Mouse (Mus musculus) kidney, adult 2 months (tissue): ENCODE measurements around the gene Golph3. TPM values are rescaled to one million over a fixed set of nuclear protein-coding genes. Genes with fewer than 3 reads are reported as not detected.

Experiments used
- DNase-seq: peaks from one replicate; pipeline ENCODE4 v3.0.0; 2021
- H3K27ac ChIP-seq: fragments of 200-500 bp; 2 replicates; pipeline ENCODE4 v1.5.1; 2012; ENCODE audit warnings: low read depth, low read length, control low read depth, inconsistent platforms; ENCODE audit not compliant: insufficient read depth
- H3K27me3 ChIP-seq: fragments of 200-500 bp; replicated peaks from 2 replicates; pipeline ENCODE4 v1.6.1; 2012; ENCODE audit warnings: mild to moderate bottlenecking, moderate library complexity, low read length, inconsistent platforms; ENCODE audit not compliant: control insufficient read depth, insufficient read depth
- H3K36me3 ChIP-seq: fragments of 200-500 bp; 2 replicates; pipeline ENCODE4 v1.6.1; 2012; ENCODE audit warnings: mild to moderate bottlenecking, moderate library complexity, low read length, inconsistent platforms; ENCODE audit not compliant: control insufficient read depth, insufficient read depth
- H3K4me1 ChIP-seq: fragments of 200-500 bp; 2 replicates; pipeline ENCODE4 v1.6.1; 2011; ENCODE audit warnings: low read length; ENCODE audit not compliant: control insufficient read depth, insufficient read depth
- H3K4me3 ChIP-seq: fragments of 200-500 bp; 2 replicates; pipeline ENCODE4 v1.5.1; 2011; ENCODE audit warnings: mild to moderate bottlenecking, low read depth, low read length, control low read depth; ENCODE audit not compliant: insufficient read depth
- CTCF ChIP-seq: fragments of 200-500 bp; conservative IDR thresholded peaks from 2 replicates; pipeline ENCODE4 v1.5.1; 2011; ENCODE audit warnings: low read depth, mild to moderate bottlenecking, control low read depth, low read length, moderate library complexity, mixed read lengths; ENCODE audit not compliant: insufficient read depth, insufficient read length
- POLR2A ChIP-seq: fragments of 200-500 bp; IDR thresholded peaks from one replicate; pipeline ENCODE4 v1.6.1; 2011; ENCODE audit warnings: low read depth, low read length, control low read depth
- WGBS: fragments of 180-500 bp; shearing (Covaris S2); methylation state at CpG from one replicate; pipeline ENCODE4 v1.1.7; 2018; 5-methylcytosine and 5-hydroxymethylcytosine counted together
- polyA plus RNA-seq: library from polyadenylated mRNA; depleted of rRNA; stranded (reverse); fragments of >200 nt; gene quantifications from 2 replicates; pipeline ENCODE4 v1.2.3, GENCODE M21; 2012

Golph3 gene
- polyA plus RNA-seq, 1 experiment, result 73.6 TPM

DNA sequence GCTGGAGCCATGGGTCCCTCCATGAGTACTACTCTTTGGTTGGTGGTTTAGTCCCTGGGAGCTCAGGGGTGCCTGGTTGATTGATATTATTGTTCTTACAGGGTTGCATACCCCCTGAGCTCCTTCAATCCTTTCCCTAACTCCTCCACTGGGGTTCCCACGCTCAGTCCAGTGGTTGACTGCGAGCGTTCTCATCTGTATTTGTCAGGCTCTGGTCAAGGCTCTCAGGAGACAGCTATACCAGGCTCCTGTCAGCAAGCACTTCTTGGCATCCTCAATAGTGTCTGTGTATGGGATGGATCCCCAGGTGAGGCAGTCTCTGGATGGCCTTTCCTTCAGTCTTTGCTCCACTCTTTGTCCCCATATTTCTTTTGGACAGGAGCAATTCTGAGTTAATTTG lies 25.7 kb downstream of the Golph3 start:
- Histone ChIP-seq H3K4me1 (peaks cover 15% of the 10 kb centered on the region; the same call in 1 of the 2 replicates), H3K27me3 (no peaks in the 10 kb centered on the region), H3K4me3 (no peak overlapping the region), H3K36me3 (peaks cover 5% of the 10 kb centered on the region), H3K27ac (no peak overlapping the region)
- WGBS, result 97% methylated on average over 3 of the region's 3 CpGs
- no peak for DNase-seq
- TF ChIP-seq CTCF (no peak), POLR2A (no peak)

DNA sequence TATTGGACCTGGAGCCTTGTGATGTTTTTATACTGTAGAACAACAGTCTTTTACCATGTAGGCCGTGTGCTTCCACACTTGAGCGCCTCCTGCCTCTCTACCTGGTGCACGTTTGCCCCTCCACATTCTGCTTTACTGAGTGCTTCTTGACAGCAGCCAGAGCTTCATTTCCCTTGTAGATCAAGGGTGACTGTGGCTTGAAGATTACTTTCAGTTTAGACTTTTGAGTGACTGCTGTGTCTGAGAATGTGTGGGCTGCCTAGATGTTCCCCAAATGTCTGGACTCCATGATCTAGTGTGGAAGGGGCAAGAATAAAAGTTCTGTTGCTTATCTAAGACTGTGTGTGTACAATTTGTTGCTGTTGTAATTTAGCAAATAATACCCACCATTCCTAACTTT lies 27.7 kb downstream of the Golph3 start:
- Histone ChIP-seq H3K27ac (no peak overlapping the region), H3K36me3 (peaks cover 7% of the 10 kb centered on the region), H3K4me1 (peaks cover 15% of the 10 kb centered on the region; the same call in 1 of the 2 replicates), H3K27me3 (no peaks in the 10 kb centered on the region), H3K4me3 (no peak overlapping the region)
- TF ChIP-seq POLR2A (no peak), CTCF (no peak)
- 56% methylated on average over 3 of the region's 3 CpGs for WGBS
- DNase-seq, result no peak

DNA sequence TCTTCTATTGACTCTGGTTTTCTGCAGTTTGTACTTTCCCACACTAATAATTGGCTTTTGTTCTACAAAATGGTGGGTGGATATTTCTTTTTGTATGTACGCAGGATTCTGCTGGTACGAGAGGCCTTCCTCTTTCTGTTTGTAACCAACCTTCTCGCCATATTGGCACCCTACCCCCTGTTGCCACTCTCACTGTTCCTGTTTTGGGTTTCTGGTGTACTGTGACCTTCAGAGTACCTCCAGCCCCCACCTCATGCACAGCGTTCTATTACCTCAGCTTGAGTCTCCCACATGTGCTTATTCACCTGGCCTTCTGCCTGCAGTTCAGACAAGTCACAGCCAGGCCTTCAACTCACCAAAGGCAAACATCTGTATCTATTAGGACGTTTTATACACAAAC lies 28.6 kb downstream of the Golph3 start:
- Histone ChIP-seq H3K27me3 (no peaks in the 10 kb centered on the region), H3K36me3 (peaks cover 7% of the 10 kb centered on the region), H3K4me3 (no peak overlapping the region), H3K27ac (no peak overlapping the region), H3K4me1 (peaks cover 15% of the 10 kb centered on the region; the same call in 1 of the 2 replicates)
- WGBS, result 82% methylated on average over 5 of the region's 5 CpGs
- DNase-seq, result no peak
- TF ChIP-seq POLR2A (no peak), CTCF (no peak)

DNA sequence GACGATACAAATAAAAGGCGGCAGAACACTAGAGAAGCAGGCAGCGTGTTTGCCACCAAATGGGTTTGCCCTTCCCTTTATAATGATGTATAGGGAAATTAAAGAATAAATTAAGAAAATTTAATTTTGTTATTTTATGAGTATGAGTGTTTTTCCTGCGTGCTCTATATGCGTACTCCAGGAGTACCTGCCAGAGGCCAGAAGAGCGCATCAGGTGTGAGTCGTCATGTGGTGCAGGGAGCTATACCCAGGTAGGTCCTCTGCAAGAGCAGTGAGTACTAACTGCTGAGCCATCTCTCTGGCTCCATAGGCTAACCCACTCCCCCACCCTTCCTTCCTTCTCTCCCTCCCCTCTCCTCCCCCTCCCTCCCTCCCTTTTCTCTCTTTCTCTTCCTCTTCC lies 30.2 kb downstream of the Golph3 start:
- Histone ChIP-seq H3K4me1 (peaks cover 15% of the 10 kb centered on the region; the same call in 1 of the 2 replicates), H3K4me3 (no peak overlapping the region), H3K27me3 (no peaks in the 10 kb centered on the region), H3K27ac (no peak overlapping the region), H3K36me3 (peaks cover 5% of the 10 kb centered on the region)
- TF ChIP-seq CTCF (no peak), POLR2A (no peak)
- 95% methylated on average over 7 of the region's 7 CpGs for WGBS
- no peak for DNase-seq

DNA sequence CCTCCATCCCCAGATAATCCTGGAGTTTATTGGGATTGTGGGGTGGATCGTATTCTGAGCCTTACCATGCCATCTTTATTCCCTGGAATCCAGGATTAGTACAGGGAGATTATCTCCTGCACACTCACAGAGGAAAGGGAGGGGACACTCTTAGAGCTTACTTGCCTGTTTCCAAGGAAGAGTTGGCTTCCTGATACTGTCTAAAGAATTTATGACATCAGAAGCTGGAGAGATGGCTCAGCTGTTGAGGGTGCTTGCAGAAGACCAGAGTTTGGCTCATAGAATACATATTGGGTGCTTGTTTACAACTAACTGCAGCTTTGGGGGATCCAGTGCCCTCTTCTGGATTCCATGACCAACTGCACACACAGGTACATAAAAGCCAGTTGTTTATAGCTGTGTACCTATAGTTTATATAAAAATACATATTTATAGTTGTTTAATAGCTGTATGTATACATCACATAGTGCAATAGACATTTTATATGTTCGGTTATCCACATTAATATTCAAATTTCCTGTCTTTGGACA lies 33.1 kb downstream of the Golph3 start:
- H3K27me3 ChIP-seq, result no peaks in the 10 kb centered on the region
- H3K4me3 ChIP-seq, result no peak overlapping the region
- peak; percentile 25 for DNase-seq
- TF ChIP-seq CTCF (peak; percentile 8; the same call in 1 of the 2 replicates), POLR2A (no peak)
- WGBS, result 93% methylated on average over 2 of the region's 2 CpGs
- peaks cover 5% of the 10 kb centered on the region for H3K36me3 ChIP-seq
- no peaks in the 10 kb centered on the region for H3K4me1 ChIP-seq
- 0 out of 2 replicates have a peak overlapping the region, but pooled peaks have one; percentile 12 for H3K27ac ChIP-seq

DNA sequence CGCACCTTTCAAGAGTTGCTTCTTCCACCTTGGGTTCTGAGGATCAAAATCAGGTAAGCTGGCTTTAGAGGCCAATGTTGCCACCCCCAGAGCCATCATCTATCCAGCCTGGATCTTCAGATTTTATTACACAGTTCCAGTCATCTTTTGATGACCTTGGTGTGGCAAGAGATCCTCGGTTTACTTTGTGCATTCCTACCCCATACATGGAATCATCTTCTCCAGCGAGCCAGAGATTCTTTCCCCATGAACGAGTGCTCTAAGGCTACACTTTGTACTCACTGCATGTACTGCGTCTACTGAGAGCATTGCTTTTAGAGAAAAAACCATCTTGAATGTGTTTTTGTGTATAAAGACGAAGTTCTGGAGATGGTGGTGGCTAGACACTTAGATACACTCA lies 34.0 kb downstream of the Golph3 start:
- DNase-seq, result no peak
- TF ChIP-seq POLR2A (no peak), CTCF (no peak)
- Histone ChIP-seq H3K27me3 (no peaks in the 10 kb centered on the region), H3K4me1 (no peaks in the 10 kb centered on the region), H3K27ac (no peak overlapping the region), H3K4me3 (no peak overlapping the region), H3K36me3 (peaks cover 4% of the 10 kb centered on the region)
- WGBS, result 83% methylated on average over 6 of the region's 6 CpGs

GRCm38 (mm10) chr15:12355907-12356306 lies 34.7 kb downstream of the Golph3 start:
- no peak for TF ChIP-seq POLR2A
- TF ChIP-seq CTCF, result no peak
- H3K4me3 ChIP-seq, result no peak overlapping the region
- no peaks in the 10 kb centered on the region for H3K27me3 ChIP-seq
- H3K27ac ChIP-seq, result no peak overlapping the region
- 72% methylated on average over 7 of the region's 7 CpGs for WGBS
- DNase-seq, result no peak
- no peaks in the 10 kb centered on the region for H3K4me1 ChIP-seq
- H3K36me3 ChIP-seq, result peaks cover 4% of the 10 kb centered on the region

GRCm38 (mm10) chr15:12357459-12357858 lies 36.2 kb downstream of the Golph3 start:
- Histone ChIP-seq H3K27me3 (no peaks in the 10 kb centered on the region), H3K4me1 (no peaks in the 10 kb centered on the region), H3K36me3 (peaks cover 3% of the 10 kb centered on the region), H3K4me3 (no peak overlapping the region), H3K27ac (no peak overlapping the region)
- DNase-seq, result no peak
- no peak for TF ChIP-seq CTCF
- no peak for TF ChIP-seq POLR2A
